Mouse (Mus musculus) brain, embryonic 14.5 days (tissue): ENCODE measurements around the gene Eprs. TPM values are rescaled to one million over a fixed set of nuclear protein-coding genes. Genes with fewer than 3 reads are reported as not detected.

Source experiments
- DNase-seq: peaks from one replicate; pipeline ENCODE4 v3.0.0-alpha.2; 2011; ENCODE audit warnings: low read depth
- CTCF ChIP-seq: fragments of 200-500 bp; IDR thresholded peaks from 2 replicates; pipeline ENCODE4 v1.5.1; 2012; ENCODE audit warnings: inconsistent platforms, mild to moderate bottlenecking, moderate library complexity, borderline replicate concordance; ENCODE audit not compliant: insufficient read depth, insufficient read length; ENCODE audit errors: extremely low read depth
- POLR2A ChIP-seq: fragments of 200-500 bp; IDR thresholded peaks from 2 replicates; pipeline ENCODE4 v1.6.1; 2012; ENCODE audit warnings: mild to moderate bottlenecking, inconsistent platforms, borderline replicate concordance; ENCODE audit not compliant: poor library complexity, insufficient read depth, insufficient read length, severe bottlenecking; ENCODE audit errors: extremely low read depth
- polyA plus RNA-seq: library from polyadenylated mRNA; depleted of rRNA; stranded (reverse); fragments of >200 nt; gene quantifications from 2 replicates; pipeline ENCODE4 v1.2.3, GENCODE M21; 2012

Eprs gene
- polyA plus RNA-seq, 1 experiment: 44.5 TPM

DNA sequence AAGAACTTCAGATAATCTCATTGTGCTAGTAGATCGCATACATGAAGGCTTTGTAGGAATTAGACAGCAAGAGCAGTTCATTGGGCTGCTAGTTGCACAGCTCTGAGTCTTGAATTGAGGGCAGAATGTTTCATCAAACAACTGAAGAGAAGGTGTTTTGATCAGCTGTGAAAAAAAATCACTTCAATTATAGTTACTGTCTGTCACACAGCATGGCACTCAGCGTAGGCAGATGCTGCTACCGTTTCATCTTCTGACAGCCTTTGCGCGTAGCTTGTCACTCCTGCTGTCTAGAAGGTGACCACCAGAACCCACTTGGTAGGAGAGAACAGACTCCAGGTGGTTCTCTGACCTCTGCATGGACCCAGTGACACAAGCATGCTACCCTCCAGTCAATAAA is 67.6 kb downstream of the Eprs start:
- DNase-seq: peak; percentile 61
- no peak for TF ChIP-seq POLR2A
- TF ChIP-seq CTCF: no peak

DNA sequence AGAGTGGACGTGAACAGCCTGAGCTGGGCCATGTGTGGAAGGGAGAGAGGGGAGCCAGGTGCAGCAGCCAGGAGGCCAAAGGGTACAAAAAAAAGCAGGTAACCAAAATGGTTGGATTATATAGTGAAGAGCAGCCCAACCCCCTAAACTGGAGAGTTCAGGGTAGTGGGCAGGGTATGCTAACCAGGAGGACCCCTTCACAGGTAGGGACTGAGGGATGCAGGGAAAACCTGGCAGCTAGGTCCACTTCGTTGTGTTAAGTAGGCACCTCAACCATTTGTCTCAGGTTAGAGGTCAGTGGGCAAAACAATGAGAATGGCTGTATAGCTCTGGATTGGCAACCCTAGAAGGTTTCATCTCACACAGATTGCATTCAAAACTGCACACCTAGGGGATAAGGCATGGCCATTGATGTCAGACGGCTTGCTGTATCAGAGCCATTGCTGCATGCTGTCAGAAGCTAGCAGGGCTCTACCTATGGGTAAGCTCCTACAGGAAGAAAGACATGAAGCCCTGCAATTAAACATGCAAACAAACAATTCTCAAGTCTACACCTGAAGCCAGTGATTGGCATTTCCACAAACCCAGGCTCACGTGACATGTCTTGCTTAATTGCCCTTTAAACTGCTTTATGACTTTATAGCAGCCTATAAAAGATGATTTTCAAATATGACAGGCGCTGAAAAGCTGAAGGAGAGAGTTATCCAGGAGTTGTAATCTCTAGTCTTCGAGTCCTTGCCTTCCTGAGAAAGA is 68.6 kb downstream of the Eprs start:
- TF ChIP-seq POLR2A (no peak), CTCF (no peak)
- no peak for DNase-seq

DNA sequence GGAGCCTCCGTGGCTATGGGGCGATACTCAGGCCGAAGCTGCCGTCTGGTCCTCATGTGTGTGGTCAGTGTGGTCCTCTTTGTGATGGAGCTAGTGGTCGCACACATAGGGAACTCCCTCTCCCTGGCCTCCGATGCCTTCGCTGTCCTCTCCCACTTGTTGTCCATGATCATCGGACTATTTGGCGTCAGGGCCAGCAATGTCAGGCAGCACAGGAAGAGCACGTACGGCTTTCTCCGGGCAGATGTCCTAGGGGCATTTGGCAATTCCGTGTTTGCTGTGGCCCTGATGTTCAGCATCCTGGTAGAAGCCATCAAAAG is 69.1 kb downstream of the Eprs start:
- no peak for DNase-seq
- no peak for TF ChIP-seq CTCF
- no peak for TF ChIP-seq POLR2A

DNA sequence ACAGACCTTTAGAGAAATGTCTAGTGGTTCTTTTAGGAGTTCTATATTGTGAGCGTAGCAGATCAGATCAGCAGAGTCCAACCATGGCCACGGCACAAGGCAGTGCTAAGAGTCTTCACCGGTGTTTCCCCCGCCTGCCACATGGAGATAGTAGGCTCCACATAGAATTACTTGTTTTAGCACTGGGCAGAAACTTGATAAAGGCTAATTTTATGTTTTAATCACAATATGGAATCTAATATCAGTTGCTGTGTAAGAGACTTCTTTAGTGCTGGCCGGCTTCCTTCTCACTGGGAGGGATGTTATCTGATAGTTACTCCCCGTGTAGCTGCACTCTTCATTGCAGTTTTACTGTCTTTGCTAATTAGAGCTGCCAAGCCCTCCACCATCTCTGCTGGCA is 70.3 kb downstream of the Eprs start:
- TF ChIP-seq POLR2A (no peak), CTCF (no peak)
- no peak for DNase-seq

DNA sequence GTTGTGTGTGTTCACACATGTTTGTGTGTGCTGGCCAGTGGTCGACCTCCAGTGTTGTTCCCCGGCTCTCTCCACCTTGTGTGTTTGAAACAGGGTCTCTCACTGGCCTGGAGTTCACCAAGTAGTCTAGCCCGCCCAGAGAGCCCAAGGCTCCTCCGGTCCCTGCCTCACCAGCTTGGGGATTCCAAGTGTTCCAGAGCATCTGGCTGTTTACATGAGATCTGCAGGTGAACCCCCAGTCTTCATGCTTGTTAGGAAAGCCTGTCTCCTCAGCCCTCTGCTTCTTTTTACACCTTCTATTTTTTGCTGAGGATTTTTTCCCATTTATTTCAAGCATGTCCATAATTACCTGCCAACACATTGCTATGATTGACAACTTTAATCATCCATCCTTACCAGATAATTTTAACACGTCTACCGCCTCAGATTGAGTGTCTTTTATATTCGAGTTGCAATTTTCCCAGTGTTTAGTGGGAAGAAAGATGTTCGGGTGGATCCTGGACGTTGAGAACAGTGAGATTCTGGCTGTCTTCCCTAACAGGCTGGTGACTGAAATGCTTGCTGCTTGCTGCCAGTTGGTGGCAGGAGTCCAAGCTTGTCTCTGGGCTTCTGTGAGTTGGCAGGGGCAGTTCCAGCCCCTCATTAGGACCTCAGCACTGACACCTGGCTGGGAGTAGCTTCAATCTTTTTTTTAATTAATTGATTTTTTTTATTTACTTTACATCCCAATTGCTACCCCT is 76.2 kb downstream of the Eprs start:
- TF ChIP-seq CTCF (peak; percentile 39; the same call in 1 of the 2 replicates), POLR2A (no peak)
- peak; percentile 98 for DNase-seq

DNA sequence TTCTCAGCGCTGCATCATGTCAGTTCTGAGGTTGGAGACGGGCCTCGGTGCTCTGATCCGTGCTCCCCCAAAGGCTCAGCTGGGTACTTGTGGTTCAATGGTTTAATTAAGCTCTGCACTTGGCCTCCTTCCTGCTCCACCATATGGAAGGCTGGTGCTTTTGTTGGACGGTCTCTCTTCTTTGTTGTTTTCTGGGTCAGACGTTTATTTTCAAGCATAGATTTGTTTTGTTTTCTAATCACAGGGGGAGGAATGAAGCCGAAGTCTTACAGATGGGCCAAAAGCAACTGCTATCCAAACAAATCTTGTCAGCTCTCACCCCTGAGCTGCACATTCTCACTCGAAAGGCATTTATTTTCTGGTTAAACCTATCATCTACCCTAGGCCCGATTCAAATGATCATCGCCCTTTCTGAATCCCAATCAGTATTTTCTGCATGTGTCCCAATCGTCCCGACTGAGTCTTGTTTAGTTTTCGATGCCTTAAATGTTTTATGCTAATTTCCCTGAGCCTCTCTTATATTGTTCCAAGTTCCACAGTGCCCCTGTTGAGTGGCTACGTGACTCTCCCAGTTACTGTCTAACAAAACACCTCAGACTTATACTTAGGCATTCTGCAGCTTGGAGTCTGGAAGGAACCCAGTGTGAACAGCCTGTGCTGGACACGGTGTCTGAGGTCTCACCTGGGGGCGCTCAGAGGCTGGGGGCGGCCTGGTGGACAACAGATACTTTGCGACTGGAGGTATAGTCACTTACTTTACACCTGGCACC is 79.0 kb downstream of the Eprs start:
- DNase-seq: peak; percentile 96

DNA sequence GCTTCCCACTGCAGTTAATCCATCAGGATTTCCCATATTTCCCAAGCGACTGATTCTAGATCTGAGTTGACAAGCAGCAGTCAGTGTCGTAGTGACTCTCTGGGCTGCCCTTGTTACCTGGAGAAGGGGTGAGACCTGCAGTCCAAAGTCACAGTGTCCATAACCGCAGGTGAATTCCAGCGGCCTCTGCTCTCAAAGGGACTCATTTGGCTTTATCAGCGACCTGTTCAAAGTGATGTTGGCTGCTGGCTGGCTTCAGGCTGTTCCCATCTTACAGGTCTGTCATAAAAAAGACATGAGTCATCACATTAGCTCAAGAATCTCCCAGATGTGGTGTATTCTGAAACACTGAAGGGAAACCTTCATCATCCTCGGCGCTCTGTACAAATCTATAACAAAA is 86.1 kb downstream of the Eprs start:
- TF ChIP-seq CTCF: no peak
- no peak for TF ChIP-seq POLR2A
- no peak for DNase-seq

More for the DNA sequence above, 79.0 kb downstream of the Eprs start:
- TF ChIP-seq CTCF (no peak), POLR2A (no peak)

DNA sequence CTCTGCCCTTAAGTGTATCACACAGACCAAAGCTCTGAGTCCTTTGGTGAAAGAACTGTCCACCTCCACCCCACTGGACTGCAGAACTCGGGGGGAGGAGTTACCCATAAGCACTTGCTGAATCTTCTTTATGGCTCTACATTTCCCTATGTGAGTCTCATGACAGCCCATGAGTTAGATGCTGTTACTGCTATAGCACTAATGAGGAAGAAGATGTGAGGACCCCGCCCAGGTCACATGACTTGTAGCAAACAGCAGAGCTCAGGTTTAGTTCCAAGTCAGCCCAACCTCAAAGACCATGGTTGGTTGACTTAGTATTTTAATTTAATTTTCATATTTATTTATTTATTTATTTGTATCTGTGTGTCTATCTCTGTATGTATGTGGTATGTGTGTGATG is 86.9 kb downstream of the Eprs start:
- no peak for DNase-seq
- TF ChIP-seq POLR2A (no peak), CTCF (no peak)

DNA sequence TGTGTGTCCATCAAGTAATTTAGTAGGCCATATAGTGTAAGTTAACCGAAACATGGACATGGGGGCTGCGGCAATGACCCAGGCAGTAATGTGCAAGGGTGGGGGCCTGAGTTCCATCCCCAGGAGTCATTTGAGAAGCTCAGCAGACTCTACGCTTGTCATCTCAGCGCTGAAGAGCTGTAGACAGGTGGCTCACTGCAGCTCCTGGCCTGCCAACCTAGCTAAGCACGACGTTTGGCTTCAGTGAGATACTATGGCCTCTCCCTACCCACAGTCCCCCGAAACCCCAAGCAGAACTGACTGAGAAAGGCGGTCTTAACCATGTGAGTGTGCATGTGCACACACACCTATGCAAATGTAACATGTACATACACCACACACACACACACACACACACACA is 88.2 kb downstream of the Eprs start:
- no peak for TF ChIP-seq POLR2A
- no peak for TF ChIP-seq CTCF
- no peak for DNase-seq

DNA sequence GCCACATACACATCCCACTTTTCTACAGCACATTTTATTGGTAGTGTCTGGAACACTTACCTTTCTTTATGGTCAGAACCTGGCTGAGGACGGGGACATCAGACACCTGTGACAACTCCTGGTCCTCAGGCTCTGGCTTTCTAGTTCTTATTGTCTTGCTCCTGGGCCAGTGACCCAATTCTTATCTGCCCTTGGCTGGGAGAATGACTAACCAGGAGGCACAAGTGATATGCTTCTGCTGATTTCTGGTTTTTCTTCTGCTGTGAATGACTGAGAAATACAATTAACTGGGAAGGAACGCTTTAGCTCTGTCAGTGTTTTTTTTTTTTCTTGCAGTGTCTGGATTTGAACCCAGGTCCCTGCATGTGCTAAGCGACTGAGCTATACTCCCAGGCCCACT is 88.7 kb downstream of the Eprs start:
- DNase-seq: no peak
- no peak for TF ChIP-seq CTCF
- TF ChIP-seq POLR2A: no peak

DNA sequence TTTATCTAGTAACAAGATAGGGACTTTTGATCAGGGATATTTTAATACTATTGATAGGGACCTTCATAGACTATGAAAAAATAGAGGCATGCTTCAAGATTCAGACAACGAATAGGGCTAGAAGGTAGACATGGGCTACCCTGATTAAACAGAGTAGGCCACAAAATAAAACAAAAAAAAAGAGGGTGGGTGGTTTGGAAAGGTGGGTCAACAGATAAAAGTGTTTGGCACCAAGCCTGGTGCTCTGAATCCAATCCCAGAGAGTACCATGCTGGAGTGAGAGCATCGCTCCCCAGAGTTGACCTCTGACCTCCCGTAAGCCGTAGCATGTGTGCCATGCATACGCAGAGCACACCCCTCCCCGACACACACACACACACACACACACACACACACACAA is 89.6 kb downstream of the Eprs start:
- no peak for TF ChIP-seq POLR2A
- TF ChIP-seq CTCF: no peak
- no peak for DNase-seq
